Mouse (Mus musculus) embryonic fibroblast, embryonic 13.5 days (primary cell): ENCODE data around the gene Olfr545. TPM values are rescaled to one million over a fixed set of nuclear protein-coding genes. Genes with fewer than 3 reads are reported as not detected.
A peak's percentile ranks its signal among the peaks of the same experiment; 100 is the strongest.

Experiments
- H3K27ac ChIP-seq: 2 replicates; pipeline ENCODE4 v1.5.1; 2012; ENCODE audit warnings: low read length, control low read depth, inconsistent platforms; ENCODE audit not compliant: insufficient read depth
- H3K4me1 ChIP-seq: 2 replicates; pipeline ENCODE4 v1.6.1; 2011; ENCODE audit warnings: low read length; ENCODE audit not compliant: control insufficient read depth, insufficient read depth
- H3K4me3 ChIP-seq: 2 replicates; pipeline ENCODE4 v1.5.1; 2011; ENCODE audit warnings: mild to moderate bottlenecking, control low read depth, low read length; ENCODE audit not compliant: insufficient read depth
- CTCF ChIP-seq: IDR thresholded peaks from 2 replicates; pipeline ENCODE4 v1.5.1; 2011; ENCODE audit warnings: mild to moderate bottlenecking, control low read depth, low read length, moderate library complexity, borderline replicate concordance; ENCODE audit not compliant: insufficient read depth
- POLR2A ChIP-seq: IDR thresholded peaks from 2 replicates; pipeline ENCODE4 v1.6.1; 2011; ENCODE audit warnings: low read depth, mild to moderate bottlenecking, control low read depth, low read length, moderate library complexity
- polyA plus RNA-seq: library from polyadenylated mRNA; stranded (reverse); fragments of >200 nt; gene quantifications from 2 replicates; pipeline ENCODE4 v1.2.4, GENCODE M21; 2011; ENCODE audit warnings: low read depth; ENCODE audit not compliant: missing spikeins, insufficient read length

Gene Olfr545
- polyA plus RNA-seq, 1 experiment: not detected

GRCm38 (mm10) chr7:102444301-102444700 lies 55.1 kb downstream of the Olfr545 start:
- TF ChIP-seq POLR2A (no peak), CTCF (no peak)
- peaks cover 2% of the 10 kb centered on the region; the same call in 1 of the 2 replicates for H3K4me1 ChIP-seq

GRCm38 (mm10) chr7:102442432-102442831 lies 56.9 kb downstream of the Olfr545 start:
- H3K27ac ChIP-seq: peak overlapping the region; percentile 62
- TF ChIP-seq CTCF: no peak
- no peak for TF ChIP-seq POLR2A
- H3K4me3 ChIP-seq: peak overlapping the region; percentile 81
- H3K4me1 ChIP-seq: peaks cover 2% of the 10 kb centered on the region; the same call in 1 of the 2 replicates

More at GRCm38 (mm10) chr7:102444301-102444700, 55.1 kb downstream of the Olfr545 start:
- H3K27ac ChIP-seq: no peak overlapping the region
- H3K4me3 ChIP-seq: peak overlapping the region; percentile 5; the same call in 1 of the 2 replicates

GRCm38 (mm10) chr7:102441657-102442391 lies 57.5 kb downstream of the Olfr545 start, which contains the start of gene Rrm1:
Rrm1 (plus strand) TSS chr7:102441695.
- H3K4me3 ChIP-seq: peak within 1 kb of the TSS; percentile 81
- peaks cover 2% of the 10 kb centered on the region; the same call in 1 of the 2 replicates for H3K4me1 ChIP-seq
- peak within 1 kb of the TSS; percentile 62 for H3K27ac ChIP-seq
- TF ChIP-seq POLR2A (peak; percentile 83), CTCF (no peak)

Other genes starting within 250 kb of the Olfr545 start
- gene Rhog, start 243.5 kb downstream of the Olfr545 start, polyA plus RNA-seq: 63.8 and 66.2 TPM in 2 replicates
- 20.5 and 27.6 TPM in 2 replicates for gene Stim1, start 231.8 kb downstream of the Olfr545 start, polyA plus RNA-seq
- 167 and 222 TPM in 2 replicates for gene Rrm1, start 57.9 kb downstream of the Olfr545 start, polyA plus RNA-seq
- gene Olfr543, start 17.9 kb downstream of the Olfr545 start, polyA plus RNA-seq: not detected in 2 replicates
- not detected in 2 replicates for gene Olfr544, start 11.3 kb downstream of the Olfr545 start, polyA plus RNA-seq
- not detected in 2 replicates for gene Olfr547, start 35.2 kb upstream of the Olfr545 start, polyA plus RNA-seq
- not detected in 2 replicates for gene Olfr548-ps1, start 41.3 kb upstream of the Olfr545 start, polyA plus RNA-seq
- not detected in 2 replicates for gene Olfr549, start 50.3 kb upstream of the Olfr545 start, polyA plus RNA-seq
- gene Trim21, start 65.9 kb upstream of the Olfr545 start, polyA plus RNA-seq: 8.4 and 8.8 TPM in 2 replicates
- gene Olfr550, start 71.9 kb upstream of the Olfr545 start, polyA plus RNA-seq: not detected in 2 replicates
- not detected in 2 replicates for gene Olfr551, start 92.3 kb upstream of the Olfr545 start, polyA plus RNA-seq
- not detected in 2 replicates for gene Olfr552, start 98.2 kb upstream of the Olfr545 start, polyA plus RNA-seq
- not detected in 2 replicates for gene Olfr553, start 118.6 kb upstream of the Olfr545 start, polyA plus RNA-seq
- gene Olfr554, start 138.9 kb upstream of the Olfr545 start, polyA plus RNA-seq: not detected in 2 replicates
- not detected in 2 replicates for gene Olfr555, start 159.2 kb upstream of the Olfr545 start, polyA plus RNA-seq
- not detected in 2 replicates for gene Olfr556, start 165.3 kb upstream of the Olfr545 start, polyA plus RNA-seq
- 10.0 and 10.6 TPM in 2 replicates for gene Trim68, start 187.8 kb upstream of the Olfr545 start, polyA plus RNA-seq
- gene Olfr557, start 196.3 kb upstream of the Olfr545 start, polyA plus RNA-seq: not detected in 2 replicates
- not detected in 2 replicates for gene Olfr558, start 202.6 kb upstream of the Olfr545 start, polyA plus RNA-seq
- not detected in 2 replicates for gene Olfr33, start 219.5 kb upstream of the Olfr545 start, polyA plus RNA-seq
- not detected in 2 replicates for gene Olfr559, start 227.9 kb upstream of the Olfr545 start, polyA plus RNA-seq